Mouse (Mus musculus): ENCODE measurements around the gene Rab1b. TPM values are rescaled to one million over a fixed set of nuclear protein-coding genes. Genes with fewer than 3 reads are reported as not detected.
"Not testable (repeated sequence)": the region's sequence is repeated elsewhere in the genome, so short reads cannot be mapped to it uniquely, and the experiment has no call there.

Rab1b gene
- 120 and 142 TPM in 2 replicates for polyA plus RNA-seq (2012; ENCODE audit: insufficient read depth, insufficient read length, missing spikeins)

DNA sequence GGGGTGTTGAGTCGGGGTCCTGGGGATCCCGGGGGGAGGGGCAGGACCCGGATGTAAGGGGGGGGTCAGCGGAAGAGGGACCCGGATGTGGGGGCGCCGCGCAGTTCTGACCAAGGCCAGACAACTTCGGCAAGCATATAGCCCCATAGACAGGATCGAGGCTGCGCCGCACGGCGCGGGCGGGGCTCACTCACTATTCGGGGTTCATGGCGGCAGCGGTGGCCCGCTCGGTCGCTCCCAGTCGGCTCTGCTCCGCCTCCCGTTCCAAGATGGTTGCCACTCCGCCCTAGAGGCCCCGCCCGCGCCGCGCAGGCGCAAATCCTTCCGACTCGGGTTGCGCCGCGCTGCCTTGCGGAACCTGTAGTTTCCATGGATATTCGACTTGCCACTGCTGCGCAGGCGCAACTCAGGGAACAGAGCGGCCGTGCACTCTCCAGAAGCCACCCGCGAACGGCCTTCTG, at the start of gene Rab1b:
Gene Rab1b (minus strand): TSS at position 342 of the 461 bp plus-strand sequence.
- TF ChIP-seq CTCF (IDR thresholded peaks at IDR 0.05; ENCODE audit: low read depth, low read length): no peak
- no peak for TF ChIP-seq POLR2A (IDR thresholded peaks at IDR 0.05; ENCODE audit: borderline replicate concordance, low read depth, low read length)
- Histone ChIP-seq H3K4me3 (ENCODE audit: insufficient read depth, low read length) (peak within 1 kb of the TSS; percentile 89), H3K4me1 (ENCODE audit: control insufficient read depth, insufficient read depth, low read length) (peaks cover 28% of the 10 kb centered on the region), H3K27ac (ENCODE audit: insufficient read depth, low read depth, low read length) (peak within 1 kb of the TSS; percentile 97)

DNA sequence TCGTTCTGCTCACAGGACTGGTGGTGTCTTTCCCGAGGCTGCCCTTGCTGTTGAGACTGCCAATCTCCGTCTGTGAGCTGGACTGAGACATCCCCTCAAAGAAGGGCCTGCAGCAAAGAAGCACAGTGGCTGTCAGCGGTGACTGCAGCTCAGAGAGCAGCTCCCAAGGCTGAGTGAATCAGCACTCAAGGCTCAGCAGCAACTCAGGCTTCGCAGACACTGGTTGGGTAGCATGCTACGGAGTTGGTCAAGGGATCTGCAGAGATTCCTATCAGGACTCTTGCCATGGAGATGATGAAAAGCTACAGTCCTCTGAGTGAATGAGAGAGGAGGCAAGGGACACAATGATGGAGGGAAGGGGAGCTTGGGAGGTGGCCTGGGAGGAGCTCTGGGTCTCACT, 45.4 kb upstream of the Rab1b start:
- Histone ChIP-seq H3K4me3 (ENCODE audit: insufficient read depth, low read length) (no peak overlapping the region), H3K4me1 (ENCODE audit: control insufficient read depth, insufficient read depth, low read length) (peaks cover 21% of the 10 kb centered on the region), H3K27ac (ENCODE audit: insufficient read depth, low read depth, low read length) (no peak overlapping the region)
- no peak for TF ChIP-seq POLR2A (IDR thresholded peaks at IDR 0.05; ENCODE audit: borderline replicate concordance, low read depth, low read length)
- no peak for TF ChIP-seq CTCF (IDR thresholded peaks at IDR 0.05; ENCODE audit: low read depth, low read length)

DNA sequence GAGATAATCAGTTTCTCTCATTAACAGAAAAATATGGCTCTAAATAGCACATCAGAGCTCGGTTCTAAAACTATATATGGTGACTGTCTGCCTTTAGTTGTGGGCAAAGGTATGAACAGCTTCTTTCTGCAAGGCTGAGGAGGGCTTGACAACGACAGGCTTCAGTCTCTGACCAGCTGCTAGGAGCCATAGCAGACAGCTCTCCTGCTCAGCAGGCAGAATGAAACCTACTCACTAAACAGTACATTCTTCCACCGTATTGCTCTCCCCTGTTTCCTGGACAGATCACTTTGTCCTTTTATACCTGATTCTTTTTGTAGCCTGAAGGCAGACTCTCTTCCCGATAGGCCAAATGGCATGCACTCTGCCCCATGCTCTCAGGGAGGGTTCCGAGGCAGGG, 44.9 kb upstream of the Rab1b start:
- Histone ChIP-seq H3K4me3 (ENCODE audit: insufficient read depth, low read length) (no peak overlapping the region), H3K4me1 (ENCODE audit: control insufficient read depth, insufficient read depth, low read length) (peaks cover 21% of the 10 kb centered on the region), H3K27ac (ENCODE audit: insufficient read depth, low read depth, low read length) (no peak overlapping the region)
- TF ChIP-seq CTCF (IDR thresholded peaks at IDR 0.05; ENCODE audit: low read depth, low read length): no peak
- TF ChIP-seq POLR2A (IDR thresholded peaks at IDR 0.05; ENCODE audit: borderline replicate concordance, low read depth, low read length): no peak

DNA sequence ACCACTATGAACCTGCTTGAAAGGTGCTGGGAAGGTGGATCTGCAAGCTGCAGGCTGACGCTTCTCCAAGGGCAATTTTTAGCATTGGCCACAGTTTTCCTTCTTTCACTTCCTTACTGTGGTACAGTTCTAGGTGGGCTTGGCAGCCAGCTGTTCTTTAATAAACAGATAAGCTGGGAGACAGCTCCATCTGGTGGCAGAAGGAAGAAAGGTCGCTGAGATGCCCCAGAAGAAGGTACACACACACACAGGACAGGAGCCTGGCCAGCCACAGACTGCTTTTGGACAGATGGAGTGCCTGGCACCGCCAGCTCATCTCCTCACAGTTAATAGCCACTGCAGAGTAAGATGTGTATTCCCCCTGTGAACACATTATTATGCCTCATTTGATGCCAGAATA, 44.5 kb upstream of the Rab1b start:
- peaks cover 24% of the 10 kb centered on the region for H3K4me1 ChIP-seq (ENCODE audit: control insufficient read depth, insufficient read depth, low read length)
- H3K4me3 ChIP-seq (ENCODE audit: insufficient read depth, low read length): no peak overlapping the region
- no peak overlapping the region; the same call in 1 of the 2 replicates for H3K27ac ChIP-seq (ENCODE audit: insufficient read depth, low read depth, low read length)
- TF ChIP-seq POLR2A (IDR thresholded peaks at IDR 0.05; ENCODE audit: borderline replicate concordance, low read depth, low read length) (no peak), CTCF (IDR thresholded peaks at IDR 0.05; ENCODE audit: low read depth, low read length) (peak; percentile 39)

DNA sequence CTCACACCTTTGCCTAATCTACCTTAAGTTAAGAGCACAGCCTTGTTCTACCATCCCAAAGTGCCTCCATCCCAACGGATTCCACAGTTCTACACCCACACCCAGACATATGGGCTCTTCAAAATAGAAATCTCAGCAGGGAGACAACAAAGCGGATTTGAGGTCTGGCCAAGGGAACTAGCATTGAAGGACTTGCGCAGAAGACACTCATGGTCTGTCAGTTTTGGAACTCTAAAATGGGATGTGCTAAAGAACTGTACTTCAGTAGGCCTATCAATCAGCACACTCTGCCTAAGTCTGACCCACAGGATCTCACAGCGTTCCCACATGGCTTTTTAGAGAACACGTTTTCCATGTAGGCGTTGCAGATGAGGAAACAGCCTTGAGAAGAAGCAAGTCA, 43.5 kb upstream of the Rab1b start:
- TF ChIP-seq CTCF (IDR thresholded peaks at IDR 0.05; ENCODE audit: low read depth, low read length) (no peak), POLR2A (IDR thresholded peaks at IDR 0.05; ENCODE audit: borderline replicate concordance, low read depth, low read length) (no peak)
- Histone ChIP-seq H3K4me3 (ENCODE audit: insufficient read depth, low read length) (no peak overlapping the region), H3K27ac (ENCODE audit: insufficient read depth, low read depth, low read length) (no peak overlapping the region), H3K4me1 (ENCODE audit: control insufficient read depth, insufficient read depth, low read length) (peaks cover 27% of the 10 kb centered on the region)

DNA sequence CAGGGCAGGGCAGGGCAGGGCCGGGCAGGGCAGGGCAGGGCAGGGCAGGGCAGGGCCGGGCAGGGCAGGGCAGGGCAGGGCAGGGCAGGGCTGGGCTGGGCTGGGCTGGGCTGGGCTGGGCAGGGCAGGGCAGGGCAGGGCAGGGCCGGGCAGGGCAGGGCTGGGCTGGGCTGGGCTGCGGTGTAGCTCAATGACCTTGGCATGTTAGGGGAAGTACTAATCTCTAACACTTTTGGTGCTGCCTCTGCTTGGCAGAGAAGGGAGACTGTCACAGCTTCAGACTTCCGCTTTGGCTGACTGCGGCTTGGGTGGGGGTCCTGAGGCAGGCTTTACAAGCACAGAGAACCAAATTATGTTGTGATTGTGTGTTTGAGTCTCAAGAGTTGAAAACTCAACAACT, 42.2 kb upstream of the Rab1b start:
- H3K27ac ChIP-seq (ENCODE audit: insufficient read depth, low read depth, low read length); H3K4me3 ChIP-seq (ENCODE audit: insufficient read depth, low read length): not testable (repeated sequence)
- H3K4me1 ChIP-seq (ENCODE audit: control insufficient read depth, insufficient read depth, low read length): peaks cover 27% of the 10 kb centered on the region

DNA sequence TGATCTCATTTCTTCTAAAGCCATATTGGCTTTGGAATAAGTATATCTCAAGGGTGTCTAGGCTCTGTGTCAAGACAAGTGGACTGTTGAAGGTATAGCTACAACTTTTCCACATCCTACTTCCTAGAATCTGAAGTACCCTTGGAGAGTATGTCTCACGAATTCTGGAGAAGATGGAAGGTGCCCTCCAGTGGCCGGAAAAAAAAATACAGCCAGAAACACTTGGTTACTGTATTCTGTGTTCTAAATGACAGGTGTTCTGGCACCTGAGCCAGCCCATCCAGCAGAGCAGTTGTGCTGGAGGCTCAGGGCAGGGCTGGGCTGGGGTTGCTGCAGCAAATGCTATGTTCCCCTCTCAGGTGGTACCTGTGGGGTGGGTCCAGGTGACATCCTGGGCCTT, 32.8 kb upstream of the Rab1b start:
- Histone ChIP-seq H3K27ac (ENCODE audit: insufficient read depth, low read depth, low read length) (no peak overlapping the region), H3K4me3 (ENCODE audit: insufficient read depth, low read length) (no peak overlapping the region), H3K4me1 (ENCODE audit: control insufficient read depth, insufficient read depth, low read length) (no peaks in the 10 kb centered on the region)
- TF ChIP-seq CTCF (IDR thresholded peaks at IDR 0.05; ENCODE audit: low read depth, low read length) (0 out of 2 replicates have a peak, but pooled peaks have one; percentile 8), POLR2A (IDR thresholded peaks at IDR 0.05; ENCODE audit: borderline replicate concordance, low read depth, low read length) (no peak)

DNA sequence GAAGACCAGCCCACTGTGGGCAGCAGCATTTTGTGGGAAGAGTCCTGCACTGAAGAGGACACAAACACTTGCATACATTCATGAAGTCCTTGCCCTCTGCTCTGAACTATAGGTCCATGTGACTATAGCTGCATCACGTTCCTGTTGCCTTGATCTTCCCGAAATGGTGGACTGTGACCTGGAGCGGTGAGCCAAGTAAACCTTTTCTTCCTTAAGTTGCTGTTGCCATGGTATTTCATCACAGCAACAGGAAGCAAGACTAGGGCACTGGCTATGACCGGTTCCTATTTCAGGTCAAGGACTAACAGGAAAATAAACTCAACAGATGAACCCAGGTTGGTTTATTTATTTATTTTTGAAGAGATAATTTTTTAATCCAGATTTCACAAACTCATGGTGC, 24.4 kb upstream of the Rab1b start:
- peaks cover 14% of the 10 kb centered on the region for H3K4me1 ChIP-seq (ENCODE audit: control insufficient read depth, insufficient read depth, low read length)
- TF ChIP-seq CTCF (IDR thresholded peaks at IDR 0.05; ENCODE audit: low read depth, low read length) (no peak), POLR2A (IDR thresholded peaks at IDR 0.05; ENCODE audit: borderline replicate concordance, low read depth, low read length) (no peak)
- no peak overlapping the region for H3K4me3 ChIP-seq (ENCODE audit: insufficient read depth, low read length)
- no peak overlapping the region for H3K27ac ChIP-seq (ENCODE audit: insufficient read depth, low read depth, low read length)

DNA sequence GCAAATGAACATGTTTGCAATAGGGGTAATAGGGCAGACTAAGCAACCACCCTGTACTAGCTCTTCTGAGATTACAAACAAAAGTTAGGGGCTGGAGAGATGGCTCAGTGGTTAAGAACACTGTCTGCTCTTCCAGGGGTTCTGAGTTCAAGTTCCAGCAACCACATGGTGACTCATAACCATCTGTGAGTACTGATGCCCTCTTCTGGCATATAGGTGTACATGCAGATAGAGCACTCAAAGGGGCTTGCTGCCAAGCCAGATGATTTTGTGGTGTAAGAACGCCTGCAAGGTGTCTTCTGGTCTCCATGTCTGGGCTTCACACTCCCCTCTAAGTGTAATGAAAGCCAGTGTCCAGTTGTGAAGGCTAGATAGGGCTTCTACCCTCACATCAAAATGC, 22.9 kb upstream of the Rab1b start:
- TF ChIP-seq POLR2A (IDR thresholded peaks at IDR 0.05; ENCODE audit: borderline replicate concordance, low read depth, low read length): no peak
- TF ChIP-seq CTCF (IDR thresholded peaks at IDR 0.05; ENCODE audit: low read depth, low read length): no peak
- H3K4me3 ChIP-seq (ENCODE audit: insufficient read depth, low read length): no peak overlapping the region
- H3K27ac ChIP-seq (ENCODE audit: insufficient read depth, low read depth, low read length): no peak overlapping the region
- peaks cover 14% of the 10 kb centered on the region for H3K4me1 ChIP-seq (ENCODE audit: control insufficient read depth, insufficient read depth, low read length)

DNA sequence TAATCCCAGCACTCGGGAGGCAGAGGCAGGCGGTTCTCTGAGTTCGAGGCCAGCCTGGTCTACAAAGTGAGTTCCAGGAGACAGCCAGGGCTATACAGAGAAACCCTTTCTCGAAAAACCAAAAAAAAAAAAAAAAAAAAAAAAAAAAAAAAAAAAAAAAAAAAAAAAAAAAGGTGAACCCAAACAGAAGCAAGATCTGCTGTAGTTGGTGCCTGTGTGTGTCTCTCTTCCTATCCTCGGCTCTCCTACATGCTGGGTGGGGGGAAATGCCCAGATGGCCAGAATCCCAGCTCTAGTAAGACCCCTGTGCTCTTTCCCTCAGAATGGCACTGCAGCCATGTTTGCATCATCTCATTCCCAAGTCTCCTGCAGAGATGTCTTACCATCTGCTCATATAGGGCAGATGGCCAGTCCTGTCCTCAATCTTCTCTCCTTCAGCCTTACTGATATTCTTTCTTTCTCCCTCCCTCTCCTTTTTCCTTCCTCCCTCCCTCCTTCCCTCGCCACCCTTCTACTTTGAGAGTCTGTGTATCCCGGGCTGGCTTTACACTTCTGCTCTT, 17.3 kb upstream of the Rab1b start:
- TF ChIP-seq POLR2A (IDR thresholded peaks at IDR 0.05; ENCODE audit: borderline replicate concordance, low read depth, low read length) (no peak), CTCF (IDR thresholded peaks at IDR 0.05; ENCODE audit: low read depth, low read length) (no peak)
- no peak overlapping the region for H3K4me3 ChIP-seq (ENCODE audit: insufficient read depth, low read length)
- H3K4me1 ChIP-seq (ENCODE audit: control insufficient read depth, insufficient read depth, low read length): no peaks in the 10 kb centered on the region
- no peak overlapping the region for H3K27ac ChIP-seq (ENCODE audit: insufficient read depth, low read depth, low read length)

DNA sequence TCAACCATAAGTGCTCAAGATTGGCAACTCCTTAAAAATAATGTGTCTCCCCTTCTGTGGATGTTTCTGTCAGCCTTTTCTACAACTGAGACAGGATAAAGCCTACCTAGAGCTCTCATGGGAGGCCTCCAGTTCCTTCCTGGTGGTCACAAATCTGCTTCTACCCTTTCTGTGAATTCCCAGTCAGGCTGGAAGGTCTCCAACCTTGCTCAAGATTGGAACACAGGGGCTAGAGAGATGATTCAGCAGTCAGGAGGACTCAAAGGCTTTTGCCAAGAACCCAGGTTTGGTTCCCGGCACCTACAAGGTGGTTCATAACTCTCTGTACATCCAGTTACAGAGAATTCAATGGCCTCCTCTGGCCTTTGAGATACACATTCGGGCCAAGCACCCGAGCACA, 16.4 kb upstream of the Rab1b start:
- no peak for TF ChIP-seq CTCF (IDR thresholded peaks at IDR 0.05; ENCODE audit: low read depth, low read length)
- no peak for TF ChIP-seq POLR2A (IDR thresholded peaks at IDR 0.05; ENCODE audit: borderline replicate concordance, low read depth, low read length)
- Histone ChIP-seq H3K27ac (ENCODE audit: insufficient read depth, low read depth, low read length) (no peak overlapping the region), H3K4me3 (ENCODE audit: insufficient read depth, low read length) (no peak overlapping the region), H3K4me1 (ENCODE audit: control insufficient read depth, insufficient read depth, low read length) (peaks cover 2% of the 10 kb centered on the region; the same call in 1 of the 2 replicates)
